8 mouse cellular contexts compared by ENCODE assay signal in genomic region chr11:51265326-51265725, GRCm38 (mm10). TPM values are rescaled to one million over a fixed set of nuclear protein-coding genes. Genes with fewer than 3 reads are reported as not detected.
DNase-seq lines count a peak whose midpoint lies in the region; ATAC-seq and TF ChIP-seq lines count a peak whose summit lies in the region.

No protein-coding gene starts in this region.

- H3K4me3 ChIP-seq in forebrain, embryonic 12.5 days (replicated peaks): no peak overlapping the region
- H3K4me3 ChIP-seq in intestine, embryonic 15.5 days (replicated peaks): 0 out of 2 replicates have a peak overlapping the region, but pooled peaks have one; percentile 91
- no peak overlapping the region for H3K4me3 ChIP-seq in lung, embryonic 16.5 days (ENCODE audit: low read length)
- H3K4me3 ChIP-seq in stomach, postnatal 0 days (ENCODE audit: low read depth, low read length): no peak overlapping the region

- ATAC-seq in cerebellum, adult (ENCODE audit: insufficient number of reproducible peaks, low FRiP score, low TSS enrichment): no peak
- no peak for ATAC-seq in forebrain, embryonic 12.5 days (ENCODE audit: low FRiP score)
- no peak for ATAC-seq in intestine, embryonic 15.5 days
- no peak for ATAC-seq in lung, embryonic 16.5 days (ENCODE audit: low read depth)
- ATAC-seq in stomach, postnatal 0 days (ENCODE audit: low FRiP score, low TSS enrichment): no peak

- peak; percentile 37 to 64 for DNase-seq in cerebellum, adult 18-20 months
- peak; percentile 63 for DNase-seq in NIH3T3 (ENCODE audit: low read depth)
- DNase-seq in stomach, postnatal 0 days (ENCODE audit: low spot score): no peak
- no peak for DNase-seq in layer of hippocampus, postnatal 14 days (ENCODE audit: low spot score in 2 of 2)

- H3K9ac ChIP-seq in forebrain, embryonic 12.5 days: no peak overlapping the region
- H3K9ac ChIP-seq in intestine, embryonic 15.5 days: no peak overlapping the region
- no peak overlapping the region for H3K9ac ChIP-seq in lung, embryonic 16.5 days (ENCODE audit: low read length)
- H3K9ac ChIP-seq in stomach, postnatal 0 days (ENCODE audit: low read length): no peak overlapping the region

- 52% methylated on average over 3 of the region's 3 CpGs for WGBS in forebrain, embryonic 12.5 days
- WGBS in intestine, embryonic 15.5 days: 46% methylated on average over 3 of the region's 3 CpGs
- WGBS in lung, embryonic 16.5 days: 46% methylated on average over 3 of the region's 3 CpGs
- 35% methylated on average over 3 of the region's 3 CpGs for WGBS in stomach, postnatal 0 days

- peaks cover 8% of the 10 kb centered on the region for H3K36me3 ChIP-seq in forebrain, embryonic 12.5 days (replicated peaks)
- H3K36me3 ChIP-seq in intestine, embryonic 15.5 days: 0 out of 2 replicates have a peak, but pooled peaks cover 3% of the 10 kb centered on the region
- peaks cover 2% of the 10 kb centered on the region; the same call in 1 of the 2 replicates for H3K36me3 ChIP-seq in lung, embryonic 16.5 days (ENCODE audit: control insufficient read depth, insufficient read depth, low read length)
- H3K36me3 ChIP-seq in stomach, postnatal 0 days (ENCODE audit: control insufficient read depth, insufficient read depth, low read length): peaks cover 2% of the 10 kb centered on the region; the same call in 1 of the 2 replicates

- peak; percentile 72 for TF ChIP-seq CTCF in stomach, postnatal 0 days (IDR thresholded peaks at IDR 0.05; ENCODE audit: low read depth)

- H3K4me2 ChIP-seq in forebrain, embryonic 12.5 days: peak overlapping the region; percentile 79
- H3K4me2 ChIP-seq in intestine, embryonic 15.5 days (replicated peaks): peak overlapping the region; percentile 70
- peak overlapping the region; percentile 63 for H3K4me2 ChIP-seq in lung, embryonic 16.5 days (ENCODE audit: low read depth, low read length)
- peak overlapping the region; percentile 60; the same call in 1 of the 2 replicates for H3K4me2 ChIP-seq in stomach, postnatal 0 days (replicated peaks; ENCODE audit: low read depth)

- no peaks in the 10 kb centered on the region for H3K9me3 ChIP-seq in forebrain, embryonic 12.5 days
- no peaks in the 10 kb centered on the region for H3K9me3 ChIP-seq in intestine, embryonic 15.5 days
- no peaks in the 10 kb centered on the region for H3K9me3 ChIP-seq in lung, embryonic 16.5 days (ENCODE audit: control insufficient read depth, low read length)
- no peaks in the 10 kb centered on the region for H3K9me3 ChIP-seq in stomach, postnatal 0 days (ENCODE audit: control insufficient read depth, low read length)

- no peak overlapping the region for H3K27ac ChIP-seq in forebrain, embryonic 12.5 days
- no peak overlapping the region for H3K27ac ChIP-seq in intestine, embryonic 15.5 days
- no peak overlapping the region for H3K27ac ChIP-seq in lung, embryonic 16.5 days (ENCODE audit: low read length)
- no peak overlapping the region for H3K27ac ChIP-seq in stomach, postnatal 0 days (replicated peaks)

- TF ChIP-seq EP300 in stomach, postnatal 0 days (optimal IDR thresholded peaks at IDR 0.05): no peak

- no peaks in the 10 kb centered on the region for H3K27me3 ChIP-seq in forebrain, embryonic 12.5 days
- H3K27me3 ChIP-seq in intestine, embryonic 15.5 days (replicated peaks): no peaks in the 10 kb centered on the region
- no peaks in the 10 kb centered on the region for H3K27me3 ChIP-seq in lung, embryonic 16.5 days (ENCODE audit: control insufficient read depth, insufficient read depth, low read depth, low read length)
- H3K27me3 ChIP-seq in stomach, postnatal 0 days (ENCODE audit: control insufficient read depth, insufficient read depth, low read length): no peaks in the 10 kb centered on the region

- H3K4me1 ChIP-seq in forebrain, embryonic 12.5 days: peaks cover 27% of the 10 kb centered on the region
- peaks cover 6% of the 10 kb centered on the region for H3K4me1 ChIP-seq in intestine, embryonic 15.5 days (replicated peaks)
- peaks cover 19% of the 10 kb centered on the region for H3K4me1 ChIP-seq in lung, embryonic 16.5 days (replicated peaks; ENCODE audit: control insufficient read depth, insufficient read depth, low read length)
- peaks cover 5% of the 10 kb centered on the region for H3K4me1 ChIP-seq in stomach, postnatal 0 days (replicated peaks; ENCODE audit: control insufficient read depth, insufficient read depth)

RNA-seq across cellular contexts. Expression of gene BC049762, which starts 2.5 kb away (rescaled TPM):
- 0.37 TPM in 1 of 2 replicates, not detected in the other for polyA plus RNA-seq in forebrain, embryonic 12.5 days (2016; fragmentation: Nextera tagmentation; extraction: Ambion mirVana)
- 0.64 TPM in 1 of 2 replicates, not detected in the other for polyA plus RNA-seq in intestine, embryonic 15.5 days (2015; fragmentation: Nextera tagmentation; extraction: Ambion mirVana)
- polyA plus RNA-seq in lung, embryonic 16.5 days (2015; fragmentation: Nextera tagmentation; extraction: Ambion mirVana): 0.25 and 0.62 TPM in 2 replicates
- 0.17 and 0.25 TPM in 2 replicates for polyA plus RNA-seq in stomach, postnatal 0 days (2015; fragmentation: Nextera tagmentation; extraction: Ambion mirVana)
- total RNA-seq in layer of hippocampus, postnatal 14 days (2021): not detected

RNA-seq across cellular contexts. Expression of gene Clk4, which starts 3.8 kb away (rescaled TPM):
- 141 and 153 TPM in 2 replicates for polyA plus RNA-seq in forebrain, embryonic 12.5 days (2016; fragmentation: Nextera tagmentation; extraction: Ambion mirVana)
- polyA plus RNA-seq in intestine, embryonic 15.5 days (2015; fragmentation: Nextera tagmentation; extraction: Ambion mirVana): 90.1 and 96.1 TPM in 2 replicates
- 114 and 121 TPM in 2 replicates for polyA plus RNA-seq in lung, embryonic 16.5 days (2015; fragmentation: Nextera tagmentation; extraction: Ambion mirVana)
- polyA plus RNA-seq in stomach, postnatal 0 days (2015; fragmentation: Nextera tagmentation; extraction: Ambion mirVana): 47.7 and 48.7 TPM in 2 replicates
- total RNA-seq in layer of hippocampus, postnatal 14 days (2021): 100 to 1,000 TPM; 109 to 116 TPM

RNA-seq across cellular contexts. Expression of gene Col23a1, which starts 24.4 kb away (rescaled TPM):
- 4.9 and 6.8 TPM in 2 replicates for polyA plus RNA-seq in forebrain, embryonic 12.5 days (2016; fragmentation: Nextera tagmentation; extraction: Ambion mirVana)
- polyA plus RNA-seq in intestine, embryonic 15.5 days (2015; fragmentation: Nextera tagmentation; extraction: Ambion mirVana): 17.7 and 19.2 TPM in 2 replicates
- polyA plus RNA-seq in lung, embryonic 16.5 days (2015; fragmentation: Nextera tagmentation; extraction: Ambion mirVana): 9.7 and 10.4 TPM in 2 replicates
- 2.5 and 3.8 TPM in 2 replicates for polyA plus RNA-seq in stomach, postnatal 0 days (2015; fragmentation: Nextera tagmentation; extraction: Ambion mirVana)
- total RNA-seq in layer of hippocampus, postnatal 14 days (2021): 1 to 10 TPM; 6.5 to 6.7 TPM

RNA-seq across cellular contexts. Expression of gene Gm12569, which starts 45.1 kb away (rescaled TPM):
- polyA plus RNA-seq in forebrain, embryonic 12.5 days (2016; fragmentation: Nextera tagmentation; extraction: Ambion mirVana): not detected in 2 replicates
- polyA plus RNA-seq in intestine, embryonic 15.5 days (2015; fragmentation: Nextera tagmentation; extraction: Ambion mirVana): not detected in 2 replicates
- not detected in 2 replicates for polyA plus RNA-seq in lung, embryonic 16.5 days (2015; fragmentation: Nextera tagmentation; extraction: Ambion mirVana)
- polyA plus RNA-seq in stomach, postnatal 0 days (2015; fragmentation: Nextera tagmentation; extraction: Ambion mirVana): not detected in 2 replicates
- total RNA-seq in layer of hippocampus, postnatal 14 days (2021): not detected

Comparison
In these comparisons a context has a peak if more than half of its experiments do, and no peak if none do; other contexts are left out.
1. DNase-seq: peak in cerebellum, adult 18-20 months (2 of 2) and NIH3T3 (single experiment); none in stomach, postnatal 0 days (single experiment) and layer of hippocampus, postnatal 14 days (0 of 2).
2. Peak in every context shown above with its lines, with median percentiles within 50 percentile points of each other: H3K4me2 ChIP-seq.